Mouse (Mus musculus) heart, embryonic 11.5 days (tissue): Measurements from ENCODE around the gene Fam69a. TPM values are rescaled to one million over a fixed set of nuclear protein-coding genes. Genes with fewer than 3 reads are reported as not detected.

Source experiments
- ATAC-seq: fragments of 200-750 bp; cut with Nextera tagmentation; replicated peaks from 2 replicates; pipeline ENCODE4 v1.8.0; 2017; ENCODE audit warnings: moderate library complexity; ENCODE audit not compliant: insufficient number of reproducible peaks, low FRiP score, low TSS enrichment
- H3K27ac ChIP-seq: fragments of 300-500 bp; sonication (generic); 2 replicates; pipeline ENCODE4 v1.5.1; 2014; ENCODE audit warnings: mild to moderate bottlenecking, low read depth, low read length
- H3K27me3 ChIP-seq: fragments of 300-500 bp; sonication (generic); 2 replicates; pipeline ENCODE4 v1.6.1; 2014; ENCODE audit warnings: mild to moderate bottlenecking, low read length, mixed read lengths; ENCODE audit not compliant: control insufficient read depth, insufficient read depth
- H3K36me3 ChIP-seq: fragments of 300-500 bp; sonication (generic); 2 replicates; pipeline ENCODE4 v1.6.1; 2014; ENCODE audit warnings: mild to moderate bottlenecking, low read length, moderate library complexity, mixed read lengths; ENCODE audit not compliant: control insufficient read depth, insufficient read depth
- H3K4me1 ChIP-seq: fragments of 300-500 bp; sonication (generic); 2 replicates; pipeline ENCODE4 v1.6.1; 2014; ENCODE audit warnings: low read length; ENCODE audit not compliant: control insufficient read depth, insufficient read depth
- H3K4me2 ChIP-seq: fragments of 300-500 bp; sonication (generic); 2 replicates; pipeline ENCODE4 v1.6.1; 2014; ENCODE audit warnings: mild to moderate bottlenecking, moderate library complexity
- H3K4me3 ChIP-seq: fragments of 300-500 bp; sonication (generic); 2 replicates; pipeline ENCODE4 v1.5.1; 2014; ENCODE audit warnings: low read depth, low read length
- H3K9ac ChIP-seq: fragments of 300-500 bp; sonication (generic); 2 replicates; pipeline ENCODE4 v1.6.1; 2014; ENCODE audit warnings: mild to moderate bottlenecking, low read depth, low read length, moderate library complexity
- H3K9me3 ChIP-seq: fragments of 300-500 bp; sonication (generic); replicated peaks from 2 replicates; pipeline ENCODE4 v1.6.1; 2016; ENCODE audit warnings: low read length; ENCODE audit not compliant: control insufficient read depth
- WGBS: fragments of 180-500 bp; shearing (Covaris S2); extraction: QIAGEN DNeasy Blood & Tissue Kit; methylation state at CpG from one replicate; pipeline ENCODE4 v1.1.7; 2014; ENCODE audit not compliant: insufficient replicate concordance; 5-methylcytosine and 5-hydroxymethylcytosine counted together
- polyA plus RNA-seq: library from polyadenylated mRNA; unstranded; fragments of >200 nt; fragmentation: Nextera tagmentation; extraction: Ambion mirVana; gene quantifications from 2 replicates; pipeline ENCODE4 v1.2.1, GENCODE M21; 2014

Fam69a gene
- polyA plus RNA-seq, 1 experiment from 2014 or later: 20.0 TPM

DNA sequence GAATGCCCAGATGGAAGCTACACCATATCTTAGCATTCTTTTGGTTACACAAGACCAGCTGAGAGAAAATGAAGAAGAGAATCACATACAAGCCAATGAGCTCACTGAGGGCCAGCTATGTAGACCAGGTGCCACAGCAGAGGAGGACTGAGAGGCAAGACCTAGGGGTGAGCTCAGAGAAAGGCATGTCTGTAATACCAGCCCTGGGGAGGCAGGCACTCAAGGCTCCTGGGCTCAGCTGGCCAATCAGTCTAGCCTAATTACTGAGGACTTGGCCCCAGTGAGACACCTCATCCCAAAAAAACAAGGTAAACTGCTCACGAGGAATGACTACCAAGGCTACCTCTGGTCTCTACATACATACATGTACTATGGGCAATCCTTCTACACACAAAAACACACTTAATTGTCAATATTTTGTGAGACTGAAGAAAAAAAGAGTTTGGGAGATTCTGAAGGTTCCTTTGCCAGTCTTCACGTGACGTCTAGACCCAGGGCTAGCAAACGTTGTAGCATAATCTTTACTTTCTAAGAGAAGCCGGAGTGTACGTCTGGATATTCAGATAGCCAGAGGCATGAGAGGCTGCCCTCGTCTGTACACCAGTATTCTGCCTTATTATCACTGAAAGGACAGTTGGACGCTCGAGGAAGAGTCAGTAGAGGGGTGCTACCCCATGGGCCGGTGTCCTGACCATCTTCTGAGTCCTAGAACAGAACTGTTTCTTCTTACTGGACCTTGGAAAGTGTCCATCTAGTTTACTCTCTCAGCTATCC, 51.9 kb downstream of the Fam69a start:
- WGBS: 77% methylated on average over 10 of the region's 10 CpGs
- no peaks in the 10 kb centered on the region for H3K27me3 ChIP-seq
- H3K27ac ChIP-seq: no peak overlapping the region
- H3K36me3 ChIP-seq: no peaks in the 10 kb centered on the region
- H3K9me3 ChIP-seq: no peaks in the 10 kb centered on the region
- no peak for ATAC-seq
- no peak overlapping the region for H3K4me2 ChIP-seq
- H3K4me3 ChIP-seq: no peak overlapping the region
- H3K4me1 ChIP-seq: no peaks in the 10 kb centered on the region
- no peak overlapping the region for H3K9ac ChIP-seq

GRCm38 (mm10) chr5:107933202-107933974, 53.5 kb downstream of the Fam69a start:
- Histone ChIP-seq H3K4me3 (no peak overlapping the region), H3K27ac (no peak overlapping the region), H3K27me3 (no peaks in the 10 kb centered on the region), H3K36me3 (no peaks in the 10 kb centered on the region), H3K4me1 (no peaks in the 10 kb centered on the region), H3K9me3 (no peaks in the 10 kb centered on the region), H3K9ac (no peak overlapping the region), H3K4me2 (no peak overlapping the region)
- 80% methylated on average over 4 of the region's 4 CpGs for WGBS
- no peak for ATAC-seq

- WGBS: 52% methylated on average over 2 of the region's 2 CpGs
- Histone ChIP-seq H3K4me3 (no peak overlapping the region), H3K9ac (no peak overlapping the region), H3K36me3 (no peaks in the 10 kb centered on the region), H3K27me3 (no peaks in the 10 kb centered on the region), H3K4me2 (no peak overlapping the region), H3K4me1 (no peaks in the 10 kb centered on the region), H3K9me3 (no peaks in the 10 kb centered on the region), H3K27ac (no peak overlapping the region)
- no peak for ATAC-seq
Observed at GRCm38 (mm10) chr5:107932556-107932955, 54.3 kb downstream of the Fam69a start.

DNA sequence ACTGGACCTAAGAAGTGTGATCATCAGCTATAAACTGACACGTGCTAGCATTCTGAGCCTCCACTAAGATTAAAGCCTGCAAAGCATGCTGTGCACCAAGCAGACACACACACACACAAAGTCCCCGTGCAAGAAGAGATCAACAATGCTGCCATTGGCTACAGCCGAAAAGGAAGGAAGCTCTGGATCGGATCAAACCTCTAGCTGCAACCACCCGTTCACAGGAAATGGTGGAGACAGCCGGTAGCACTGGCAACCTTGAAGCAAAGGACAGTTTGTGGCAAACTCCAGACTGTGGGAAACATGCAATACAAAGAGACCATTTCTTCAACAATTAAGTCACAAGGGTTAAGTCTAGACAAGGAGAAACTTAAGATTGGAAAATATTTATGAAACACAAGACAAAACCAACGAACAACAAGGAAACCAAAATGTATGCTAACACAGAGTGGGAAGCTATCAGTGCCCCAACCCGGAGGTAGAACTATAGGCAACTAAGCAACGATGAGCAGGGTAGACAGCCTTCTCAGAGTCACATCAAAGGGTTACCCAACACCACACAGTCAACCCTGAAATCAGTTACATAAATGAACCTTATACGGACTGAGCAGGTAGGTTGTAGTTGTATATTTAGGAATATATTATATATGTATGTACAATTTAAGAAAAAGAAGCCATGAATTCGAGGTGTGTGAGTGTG, 60.2 kb downstream of the Fam69a start:
- Histone ChIP-seq H3K36me3 (no peaks in the 10 kb centered on the region), H3K27ac (no peak overlapping the region), H3K9ac (no peak overlapping the region), H3K4me2 (no peak overlapping the region), H3K9me3 (no peaks in the 10 kb centered on the region), H3K27me3 (no peaks in the 10 kb centered on the region), H3K4me3 (no peak overlapping the region), H3K4me1 (no peaks in the 10 kb centered on the region)
- 61% methylated on average over 11 of the region's 11 CpGs for WGBS
- ATAC-seq: no peak

DNA sequence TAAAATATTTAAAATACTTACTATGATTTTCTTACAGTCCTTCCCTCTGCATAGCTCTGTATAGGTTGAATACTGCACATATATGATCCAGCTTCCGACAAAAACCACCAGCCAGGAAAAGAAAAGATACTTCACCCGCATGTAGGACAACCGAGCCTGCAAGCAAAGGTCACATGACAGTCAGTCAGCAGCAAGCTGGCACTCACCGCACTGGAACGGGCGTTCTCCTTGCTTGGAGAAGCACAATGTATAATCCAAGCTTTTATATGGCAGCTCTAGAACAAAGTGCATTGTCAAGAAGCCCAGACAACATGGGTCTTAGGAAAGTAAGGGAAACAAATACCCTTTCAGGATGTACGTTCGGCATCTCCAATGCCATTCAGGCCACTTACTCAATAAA, 62.3 kb downstream of the Fam69a start:
- no peaks in the 10 kb centered on the region for H3K4me1 ChIP-seq
- H3K4me2 ChIP-seq: no peak overlapping the region
- H3K9me3 ChIP-seq: no peaks in the 10 kb centered on the region
- H3K4me3 ChIP-seq: no peak overlapping the region
- no peaks in the 10 kb centered on the region for H3K36me3 ChIP-seq
- WGBS: 85% methylated on average over 8 of the region's 8 CpGs
- H3K9ac ChIP-seq: no peak overlapping the region
- no peaks in the 10 kb centered on the region for H3K27me3 ChIP-seq
- ATAC-seq: no peak
- H3K27ac ChIP-seq: no peak overlapping the region

DNA sequence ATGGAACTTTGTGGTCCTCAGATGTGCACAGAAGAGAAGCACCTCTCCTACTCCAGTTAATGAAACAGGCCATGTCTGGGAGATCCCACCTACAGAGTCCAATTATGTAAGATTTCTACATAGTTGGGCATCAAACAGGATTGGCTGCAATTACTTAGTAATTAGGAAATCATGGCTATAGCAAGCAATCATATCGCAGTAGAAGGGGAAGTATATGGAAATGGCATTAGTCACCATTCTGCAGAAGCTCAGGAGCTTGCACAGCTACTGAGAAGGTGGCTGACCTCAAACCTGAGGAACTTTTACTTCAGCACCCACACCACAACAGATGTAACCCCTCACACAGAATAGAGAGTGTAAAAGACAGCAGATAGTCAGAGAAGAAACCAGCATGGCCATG, 64.0 kb downstream of the Fam69a start:
- H3K4me2 ChIP-seq: no peak overlapping the region
- no peaks in the 10 kb centered on the region for H3K36me3 ChIP-seq
- H3K9me3 ChIP-seq: no peaks in the 10 kb centered on the region
- no peak for ATAC-seq
- WGBS: 87% methylated on average over 1 of the region's 1 CpGs
- no peak overlapping the region for H3K27ac ChIP-seq
- no peak overlapping the region for H3K4me3 ChIP-seq
- no peaks in the 10 kb centered on the region for H3K27me3 ChIP-seq
- no peaks in the 10 kb centered on the region for H3K4me1 ChIP-seq
- no peak overlapping the region for H3K9ac ChIP-seq

DNA sequence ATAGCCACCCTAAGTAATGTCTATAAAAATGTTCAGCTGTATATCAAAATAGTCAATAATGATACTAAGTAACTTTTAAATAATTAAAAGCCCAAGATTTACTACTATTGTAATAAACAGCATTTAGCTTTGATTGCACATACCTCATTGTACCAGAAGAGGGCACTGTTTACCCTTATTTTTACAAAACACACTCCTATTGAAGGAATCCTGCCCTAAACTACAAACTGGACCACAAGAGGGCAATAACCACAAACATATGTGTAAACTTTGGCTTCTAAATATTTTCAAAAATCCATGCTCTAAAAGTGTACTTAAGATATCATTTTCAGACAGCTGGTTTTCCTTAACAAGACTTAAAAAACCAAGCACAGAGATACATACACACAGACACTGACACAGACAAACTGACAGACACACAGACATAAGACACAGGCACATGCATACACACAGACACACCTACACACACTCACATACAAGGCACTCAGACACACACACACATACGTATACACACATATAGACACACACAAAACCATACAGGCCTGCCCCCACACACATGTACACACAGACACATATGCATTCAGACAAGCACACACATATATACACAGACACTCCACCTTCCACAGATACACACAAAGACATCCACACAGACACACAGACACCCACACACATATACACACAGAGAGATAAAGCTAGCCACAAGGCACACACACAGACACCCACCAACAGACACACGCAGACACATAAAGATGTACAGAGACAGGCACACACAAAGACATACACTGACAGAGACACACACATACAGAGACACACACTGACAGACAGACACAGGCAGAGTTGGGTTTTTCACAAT, 65.3 kb downstream of the Fam69a start:
- H3K27ac ChIP-seq: no peak overlapping the region
- H3K27me3 ChIP-seq: no peaks in the 10 kb centered on the region
- no peak overlapping the region for H3K4me3 ChIP-seq
- 59% methylated on average over 2 of the region's 2 CpGs for WGBS
- H3K4me2 ChIP-seq: no peak overlapping the region
- no peaks in the 10 kb centered on the region for H3K36me3 ChIP-seq
- H3K9ac ChIP-seq: no peak overlapping the region
- H3K4me1 ChIP-seq: no peaks in the 10 kb centered on the region
- ATAC-seq: no peak
- H3K9me3 ChIP-seq: no peaks in the 10 kb centered on the region

- Histone ChIP-seq H3K27ac (no peak overlapping the region), H3K4me3 (no peak overlapping the region)
- 48% methylated on average over 4 of the region's 4 CpGs for WGBS
Observed at GRCm38 (mm10) chr5:107915280-107915679, 71.6 kb downstream of the Fam69a start.

More at GRCm38 (mm10) chr5:107915280-107915679, 71.6 kb downstream of the Fam69a start:
- H3K36me3 ChIP-seq: no peaks in the 10 kb centered on the region
- no peaks in the 10 kb centered on the region for H3K27me3 ChIP-seq
- no peak for ATAC-seq
- no peaks in the 10 kb centered on the region for H3K9me3 ChIP-seq
- H3K4me2 ChIP-seq: no peak overlapping the region
- no peaks in the 10 kb centered on the region for H3K4me1 ChIP-seq
- H3K9ac ChIP-seq: no peak overlapping the region
